Mouse (Mus musculus): ENCODE measurements around the gene Hrh2. TPM values are rescaled to one million over a fixed set of nuclear protein-coding genes. Genes with fewer than 3 reads are reported as not detected.

Hrh2 gene
- polyA plus RNA-seq, 1 experiment from 2014 or later, result 0.09 TPM

- WGBS, result 75% methylated on average over 3 of the region's 3 CpGs
These were observed 12.0 kb upstream of the Hrh2 start for GRCm38 (mm10) chr13:54179971-54180370.

GRCm38 (mm10) chr13:54180461-54180860, 11.5 kb upstream of the Hrh2 start:
- Histone ChIP-seq H3K4me1 (peaks cover 21% of the 10 kb centered on the region), H3K27me3 (ENCODE audit: insufficient read depth, poor library complexity, severe bottlenecking) (peaks cover 8% of the 10 kb centered on the region; the same call in 1 of the 2 replicates), H3K9me3 (no peaks in the 10 kb centered on the region), H3K27ac (no peak overlapping the region), H3K36me3 (no peaks in the 10 kb centered on the region), H3K4me3 (no peak overlapping the region)
- DNase-seq (ENCODE audit: low spot score), result no peak
- WGBS, result 48% methylated on average over 3 of the region's 3 CpGs

More at GRCm38 (mm10) chr13:54179971-54180370, 12.0 kb upstream of the Hrh2 start:
- H3K9me3 ChIP-seq, result no peaks in the 10 kb centered on the region
- peaks cover 8% of the 10 kb centered on the region; the same call in 1 of the 2 replicates for H3K27me3 ChIP-seq (ENCODE audit: insufficient read depth, poor library complexity, severe bottlenecking)
- H3K27ac ChIP-seq, result no peak overlapping the region
- H3K4me3 ChIP-seq, result no peak overlapping the region
- H3K36me3 ChIP-seq, result no peaks in the 10 kb centered on the region
- H3K4me1 ChIP-seq, result peaks cover 21% of the 10 kb centered on the region
- no peak for DNase-seq (ENCODE audit: low spot score)

- no peak for DNase-seq (ENCODE audit: low spot score)
These were observed 10.6 kb upstream of the Hrh2 start for GRCm38 (mm10) chr13:54181318-54181717.

GRCm38 (mm10) chr13:54181947-54182346, 10.0 kb upstream of the Hrh2 start:
- 88% methylated on average over 4 of the region's 4 CpGs for WGBS
- H3K9me3 ChIP-seq, result no peaks in the 10 kb centered on the region
- H3K27me3 ChIP-seq (ENCODE audit: insufficient read depth, poor library complexity, severe bottlenecking), result peaks cover 8% of the 10 kb centered on the region; the same call in 1 of the 2 replicates
- DNase-seq (ENCODE audit: low spot score), result no peak
- H3K36me3 ChIP-seq, result no peaks in the 10 kb centered on the region
- no peak overlapping the region for H3K4me3 ChIP-seq
- no peak overlapping the region for H3K27ac ChIP-seq
- H3K4me1 ChIP-seq, result peaks cover 21% of the 10 kb centered on the region

More at GRCm38 (mm10) chr13:54181318-54181717, 10.6 kb upstream of the Hrh2 start:
- H3K27me3 ChIP-seq (ENCODE audit: insufficient read depth, poor library complexity, severe bottlenecking), result peaks cover 8% of the 10 kb centered on the region; the same call in 1 of the 2 replicates
- 83% methylated on average over 6 of the region's 6 CpGs for WGBS
- no peaks in the 10 kb centered on the region for H3K9me3 ChIP-seq
- H3K4me1 ChIP-seq, result peaks cover 21% of the 10 kb centered on the region
- no peak overlapping the region for H3K27ac ChIP-seq
- H3K36me3 ChIP-seq, result no peaks in the 10 kb centered on the region
- H3K4me3 ChIP-seq, result no peak overlapping the region

- DNase-seq (ENCODE audit: low spot score), result no peak
- Histone ChIP-seq H3K27me3 (ENCODE audit: insufficient read depth, poor library complexity, severe bottlenecking) (peaks cover 10% of the 10 kb centered on the region), H3K4me3 (no peak overlapping the region), H3K4me1 (peaks cover 7% of the 10 kb centered on the region), H3K9me3 (no peaks in the 10 kb centered on the region), H3K27ac (no peak overlapping the region), H3K36me3 (no peaks in the 10 kb centered on the region)
- 76% methylated on average over 5 of the region's 5 CpGs for WGBS
These were observed 5.5 kb upstream of the Hrh2 start for GRCm38 (mm10) chr13:54186394-54186793.

- H3K4me1 ChIP-seq, result peaks cover 21% of the 10 kb centered on the region
- peaks cover 28% of the 10 kb centered on the region for H3K27me3 ChIP-seq (ENCODE audit: insufficient read depth, poor library complexity, severe bottlenecking)
- H3K9me3 ChIP-seq, result no peaks in the 10 kb centered on the region
- H3K27ac ChIP-seq, result no peak overlapping the region
- no peak overlapping the region for H3K4me3 ChIP-seq
- no peaks in the 10 kb centered on the region for H3K36me3 ChIP-seq
- no peak for DNase-seq (ENCODE audit: low spot score)
- 70% methylated on average over 7 of the region's 7 CpGs for WGBS
These were observed 3.7 kb upstream of the Hrh2 start for GRCm38 (mm10) chr13:54188190-54188706.

GRCm38 (mm10) chr13:54189896-54190295, 2.0 kb upstream of the Hrh2 start:
- DNase-seq (ENCODE audit: low spot score), result no peak
- Histone ChIP-seq H3K27me3 (ENCODE audit: insufficient read depth, poor library complexity, severe bottlenecking) (peaks cover 45% of the 10 kb centered on the region), H3K4me1 (peaks cover 25% of the 10 kb centered on the region), H3K36me3 (no peaks in the 10 kb centered on the region), H3K27ac (no peak overlapping the region), H3K4me3 (no peak overlapping the region), H3K9me3 (no peaks in the 10 kb centered on the region)
- WGBS, result 68% methylated on average over 14 of the region's 14 CpGs

- H3K4me1 ChIP-seq, result peaks cover 25% of the 10 kb centered on the region
- H3K27me3 ChIP-seq (ENCODE audit: insufficient read depth, poor library complexity, severe bottlenecking), result peaks cover 46% of the 10 kb centered on the region
- H3K27ac ChIP-seq, result no peak overlapping the region
- WGBS, result 71% methylated on average over 3 of the region's 3 CpGs
- H3K36me3 ChIP-seq, result no peaks in the 10 kb centered on the region
- no peak for DNase-seq (ENCODE audit: low spot score)
- no peaks in the 10 kb centered on the region for H3K9me3 ChIP-seq
- H3K4me3 ChIP-seq, result no peak overlapping the region
These were observed 748 bp upstream of the Hrh2 start for GRCm38 (mm10) chr13:54191181-54191580.

- Histone ChIP-seq H3K27me3 (ENCODE audit: insufficient read depth, poor library complexity, severe bottlenecking) (peaks cover 57% of the 10 kb centered on the region), H3K36me3 (no peaks in the 10 kb centered on the region), H3K4me3 (no peak overlapping the region), H3K27ac (no peak overlapping the region), H3K9me3 (no peaks in the 10 kb centered on the region), H3K4me1 (peaks cover 25% of the 10 kb centered on the region)
- DNase-seq (ENCODE audit: low spot score), result no peak
- 46% methylated on average over 5 of the region's 5 CpGs for WGBS
These were observed 1.7 kb downstream of the Hrh2 start for GRCm38 (mm10) chr13:54193580-54193979.

GRCm38 (mm10) chr13:54199000-54199399, 7.1 kb downstream of the Hrh2 start:
- H3K27me3 ChIP-seq (ENCODE audit: insufficient read depth, poor library complexity, severe bottlenecking), result peaks cover 21% of the 10 kb centered on the region
- no peak overlapping the region for H3K27ac ChIP-seq
- H3K36me3 ChIP-seq, result no peaks in the 10 kb centered on the region
- H3K4me1 ChIP-seq, result no peaks in the 10 kb centered on the region
- no peak overlapping the region for H3K4me3 ChIP-seq
- DNase-seq (ENCODE audit: low spot score), result no peak
- H3K9me3 ChIP-seq, result no peaks in the 10 kb centered on the region
- WGBS, result 67% methylated on average over 9 of the region's 9 CpGs

- Histone ChIP-seq H3K4me1 (no peaks in the 10 kb centered on the region), H3K27ac (no peak overlapping the region), H3K36me3 (no peaks in the 10 kb centered on the region), H3K27me3 (ENCODE audit: insufficient read depth, poor library complexity, severe bottlenecking) (peaks cover 5% of the 10 kb centered on the region), H3K9me3 (no peaks in the 10 kb centered on the region), H3K4me3 (no peak overlapping the region)
- WGBS, result 74% methylated on average over 8 of the region's 8 CpGs
- DNase-seq (ENCODE audit: low spot score), result no peak
These were observed 10.5 kb downstream of the Hrh2 start for GRCm38 (mm10) chr13:54202458-54202857.

- Histone ChIP-seq H3K4me3 (no peak overlapping the region), H3K27ac (no peak overlapping the region), H3K4me1 (no peaks in the 10 kb centered on the region), H3K9me3 (no peaks in the 10 kb centered on the region), H3K36me3 (no peaks in the 10 kb centered on the region), H3K27me3 (ENCODE audit: insufficient read depth, poor library complexity, severe bottlenecking) (no peaks in the 10 kb centered on the region)
- DNase-seq (ENCODE audit: low spot score), result no peak
- 60% methylated on average over 2 of the region's 2 CpGs for WGBS
These were observed 11.5 kb downstream of the Hrh2 start for GRCm38 (mm10) chr13:54203419-54203818.

- no peak for DNase-seq (ENCODE audit: low spot score)
- Histone ChIP-seq H3K27ac (no peak overlapping the region), H3K27me3 (ENCODE audit: insufficient read depth, poor library complexity, severe bottlenecking) (0 out of 2 replicates have a peak, but pooled peaks cover 4% of the 10 kb centered on the region), H3K9me3 (no peaks in the 10 kb centered on the region), H3K36me3 (no peaks in the 10 kb centered on the region), H3K4me3 (no peak overlapping the region), H3K4me1 (no peaks in the 10 kb centered on the region)
- WGBS, result 72% methylated on average over 7 of the region's 7 CpGs
These were observed 13.3 kb downstream of the Hrh2 start for GRCm38 (mm10) chr13:54205195-54205594.

Data from heart, embryonic 10.5 days (tissue).